Mouse (Mus musculus) hindbrain, embryonic 14.5 days (tissue): Measurements from ENCODE around the gene Wbp4. TPM values are rescaled to one million over a fixed set of nuclear protein-coding genes. Genes with fewer than 3 reads are reported as not detected.
"Not testable (repeated sequence)": the region's sequence is repeated elsewhere in the genome, so short reads cannot be mapped to it uniquely, and the experiment has no call there.

Experiments
- ATAC-seq: fragments of 200-750 bp; cut with Nextera tagmentation; 2 replicates; pipeline ENCODE4 v1.8.0; 2017; ENCODE audit warnings: moderate number of reproducible peaks, mild to moderate bottlenecking, moderate TSS enrichment, moderate library complexity; ENCODE audit not compliant: low FRiP score
- DNase-seq: peaks from one replicate; pipeline ENCODE4 v3.0.0-alpha.2; 2015; ENCODE audit warnings: low spot score
- H3K27ac ChIP-seq: fragments of 300-500 bp; sonication (generic); 2 replicates; pipeline ENCODE4 v1.5.1; 2014; ENCODE audit warnings: mild to moderate bottlenecking, moderate library complexity
- H3K27me3 ChIP-seq: fragments of 300-500 bp; sonication (generic); 2 replicates; pipeline ENCODE4 v1.6.1; 2014; ENCODE audit warnings: mild to moderate bottlenecking, low read length, mixed read lengths; ENCODE audit not compliant: control insufficient read depth, insufficient read depth
- H3K36me3 ChIP-seq: fragments of 300-500 bp; sonication (generic); replicated peaks from 2 replicates; pipeline ENCODE4 v1.6.1; 2014; ENCODE audit not compliant: control insufficient read depth, insufficient read depth
- H3K4me1 ChIP-seq: fragments of 300-500 bp; sonication (generic); replicated peaks from 2 replicates; pipeline ENCODE4 v1.6.1; 2014; ENCODE audit warnings: antibody characterized with exemption, low read length, mixed read lengths; ENCODE audit not compliant: control insufficient read depth, insufficient read depth
- H3K4me2 ChIP-seq: fragments of 300-500 bp; sonication (generic); replicated peaks from 2 replicates; pipeline ENCODE4 v1.6.1; 2014; ENCODE audit warnings: mild to moderate bottlenecking, moderate library complexity
- H3K4me3 ChIP-seq: fragments of 300-500 bp; sonication (generic); replicated peaks from 2 replicates; pipeline ENCODE4 v1.5.1; 2014; ENCODE audit warnings: mild to moderate bottlenecking, low read length
- H3K9ac ChIP-seq: fragments of 300-500 bp; sonication (generic); 2 replicates; pipeline ENCODE4 v1.6.1; 2014
- H3K9me3 ChIP-seq: fragments of 300-500 bp; sonication (generic); 2 replicates; pipeline ENCODE4 v1.6.1; 2016; ENCODE audit warnings: low read length; ENCODE audit not compliant: control insufficient read depth
- WGBS: fragments of 180-500 bp; shearing (Covaris S2); extraction: QIAGEN DNeasy Blood & Tissue Kit; methylation state at CpG from one replicate; pipeline ENCODE4 v1.1.7; 2014; 5-methylcytosine and 5-hydroxymethylcytosine counted together
- polyA plus RNA-seq: library from polyadenylated mRNA; unstranded; fragments of >200 nt; fragmentation: Nextera tagmentation; extraction: Ambion mirVana; gene quantifications from 2 replicates; pipeline ENCODE4 v1.2.1, GENCODE M21; 2014

Wbp4 gene
- polyA plus RNA-seq, 1 experiment from 2014 or later, result 40.5 TPM

DNA sequence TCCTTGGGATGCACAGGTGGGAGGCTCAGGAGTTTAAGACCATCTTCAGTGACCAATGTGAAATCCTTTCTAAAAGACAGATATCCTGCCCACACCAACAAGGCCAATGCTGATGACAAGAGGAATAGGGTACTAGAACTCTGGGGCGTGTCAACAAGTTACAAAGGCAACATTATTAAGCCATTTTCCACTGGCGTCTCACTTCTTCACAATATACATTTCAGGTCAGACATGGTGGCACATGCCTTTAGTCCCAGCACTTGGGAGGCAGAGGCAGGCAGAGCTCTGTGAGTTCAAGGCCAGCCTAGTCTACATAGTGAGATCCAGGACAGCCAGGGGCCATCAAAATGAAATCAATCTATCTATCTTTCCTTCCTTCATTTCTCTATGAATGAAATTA lies 7.9 kb downstream of the Wbp4 start:
- no peak overlapping the region for H3K4me3 ChIP-seq
- WGBS, result 94% methylated on average over 2 of the region's 2 CpGs
- H3K36me3 ChIP-seq, result peaks cover 81% of the 10 kb centered on the region
- no peak overlapping the region for H3K9ac ChIP-seq
- no peak overlapping the region for H3K4me2 ChIP-seq
- no peaks in the 10 kb centered on the region for H3K4me1 ChIP-seq
- DNase-seq (no peak), ATAC-seq (no peak)
- no peak overlapping the region for H3K27ac ChIP-seq
- no peaks in the 10 kb centered on the region for H3K27me3 ChIP-seq
- no peaks in the 10 kb centered on the region for H3K9me3 ChIP-seq

DNA sequence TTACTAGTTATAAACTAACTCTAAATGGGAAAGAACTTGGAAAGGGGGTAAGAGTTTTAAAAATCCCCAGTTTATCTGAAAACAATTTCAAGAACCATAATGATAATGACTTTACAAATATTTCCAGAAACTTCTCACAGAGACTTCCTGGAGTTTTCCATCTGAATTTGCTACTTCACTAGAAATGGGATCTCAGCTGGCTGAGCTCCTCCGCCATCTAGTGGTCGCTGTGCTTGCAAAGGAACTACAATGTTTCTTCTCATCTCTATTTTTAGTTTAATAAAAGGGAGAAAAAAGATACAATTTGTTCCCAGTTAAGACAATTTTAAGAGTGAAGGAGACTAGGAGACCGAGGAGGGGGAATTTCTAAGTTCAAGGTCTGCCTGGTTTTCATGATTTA lies 13.7 kb downstream of the Wbp4 start:
- Histone ChIP-seq H3K4me1 (no peaks in the 10 kb centered on the region), H3K36me3 (peaks cover 93% of the 10 kb centered on the region), H3K4me3 (no peak overlapping the region), H3K27me3 (no peaks in the 10 kb centered on the region), H3K9ac (no peak overlapping the region), H3K9me3 (no peaks in the 10 kb centered on the region), H3K4me2 (no peak overlapping the region), H3K27ac (no peak overlapping the region)
- ATAC-seq (no peak), DNase-seq (peak; percentile 77)
- WGBS, result 31% methylated on average over 3 of the region's 3 CpGs

DNA sequence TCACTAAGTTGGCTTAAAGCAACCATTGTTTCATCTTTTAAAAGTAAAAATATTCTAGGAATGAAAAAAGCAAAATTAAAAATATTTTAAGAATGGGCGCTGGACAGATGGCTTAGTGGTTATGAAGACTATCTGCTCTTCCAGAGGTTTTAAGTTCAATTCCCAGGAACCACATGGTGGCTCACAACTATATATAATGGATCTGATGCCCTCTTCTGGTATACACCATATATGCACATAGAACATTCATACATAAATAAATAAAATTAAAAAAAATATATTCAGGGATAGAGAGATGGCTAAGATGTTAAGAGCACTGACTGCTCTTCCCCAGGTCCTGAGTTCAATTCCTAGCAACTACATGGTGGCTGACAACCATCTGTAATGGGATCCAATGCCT lies 15.7 kb downstream of the Wbp4 start:
- no peak overlapping the region for H3K4me2 ChIP-seq
- H3K9me3 ChIP-seq, result no peaks in the 10 kb centered on the region
- DNase-seq (no peak), ATAC-seq (no peak)
- 90% methylated on average over 1 of the region's 1 CpGs for WGBS
- H3K9ac ChIP-seq, result no peak overlapping the region
- H3K4me1 ChIP-seq, result no peaks in the 10 kb centered on the region
- H3K27me3 ChIP-seq, result no peaks in the 10 kb centered on the region
- H3K4me3 ChIP-seq, result no peak overlapping the region
- no peak overlapping the region for H3K27ac ChIP-seq
- peaks cover 90% of the 10 kb centered on the region for H3K36me3 ChIP-seq

DNA sequence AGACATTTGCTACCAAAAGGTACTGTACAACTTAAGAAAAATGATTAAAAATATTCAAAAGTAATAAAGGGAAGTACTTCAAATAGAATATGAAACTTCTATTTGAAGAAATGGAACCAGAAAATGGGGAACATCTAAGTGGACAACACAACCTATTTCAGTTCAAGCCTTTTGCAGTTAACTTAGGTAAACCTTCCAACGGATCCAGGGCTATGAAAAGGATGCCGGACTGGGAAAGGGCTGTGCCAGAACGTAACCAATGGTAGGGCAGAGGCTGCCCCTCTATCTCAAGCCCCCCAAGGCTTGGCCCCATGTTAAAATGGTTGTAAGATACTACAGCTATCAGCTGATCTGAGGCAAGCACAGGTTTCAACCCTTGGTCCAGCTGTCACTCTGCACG lies 20.3 kb downstream of the Wbp4 start:
- WGBS, result 91% methylated on average over 4 of the region's 4 CpGs
- DNase-seq (no peak), ATAC-seq (no peak)
- Histone ChIP-seq H3K4me1 (no peaks in the 10 kb centered on the region), H3K4me3 (no peak overlapping the region), H3K4me2 (no peak overlapping the region), H3K27me3 (no peaks in the 10 kb centered on the region), H3K9me3 (no peaks in the 10 kb centered on the region), H3K9ac (no peak overlapping the region), H3K36me3 (peaks cover 51% of the 10 kb centered on the region), H3K27ac (no peak overlapping the region)

DNA sequence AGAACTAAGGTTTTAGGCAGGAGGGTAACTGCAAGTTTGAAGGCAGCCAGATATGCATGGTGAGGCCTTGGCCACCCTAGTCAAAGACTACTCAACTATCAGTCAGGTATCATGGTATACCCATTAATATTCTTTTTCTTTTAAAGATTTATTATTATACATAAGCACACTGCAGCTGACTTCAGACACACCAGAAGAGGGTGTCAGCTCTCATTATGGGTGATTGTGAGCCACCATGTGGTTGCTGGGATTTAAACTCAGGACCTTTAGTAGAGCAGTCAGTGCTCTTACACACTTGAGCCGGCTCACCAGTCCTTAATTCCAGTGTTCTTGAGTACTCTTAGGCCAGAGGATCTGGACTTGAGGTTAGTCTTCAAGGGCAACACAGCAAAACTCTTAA lies 20.9 kb downstream of the Wbp4 start:
- Histone ChIP-seq H3K4me1 (no peaks in the 10 kb centered on the region), H3K9ac (no peak overlapping the region), H3K36me3 (peaks cover 45% of the 10 kb centered on the region), H3K4me3 (no peak overlapping the region), H3K27me3 (no peaks in the 10 kb centered on the region), H3K9me3 (no peaks in the 10 kb centered on the region), H3K4me2 (no peak overlapping the region), H3K27ac (no peak overlapping the region)
- DNase-seq (no peak), ATAC-seq (no peak)
- WGBS, result 86% methylated on average over 1 of the region's 1 CpGs

DNA sequence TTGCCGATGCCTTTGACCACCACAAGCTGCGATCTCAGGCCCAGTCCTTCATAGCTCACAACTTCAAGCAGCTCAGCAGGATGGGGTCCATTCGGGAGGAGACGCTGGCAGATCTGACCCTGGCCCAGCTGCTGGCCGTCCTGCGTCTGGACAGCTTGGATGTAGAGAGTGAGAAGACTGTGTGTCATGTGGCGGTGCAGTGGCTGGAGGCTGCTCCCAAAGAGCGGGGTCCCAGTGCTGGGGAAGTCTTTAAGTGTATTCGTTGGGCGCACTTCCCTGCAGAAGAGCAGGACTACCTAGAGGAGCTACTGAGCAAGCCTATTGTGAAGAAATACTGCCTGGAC lies 28.8 kb downstream of the Wbp4 start:
- not testable (repeated sequence) for H3K36me3 ChIP-seq, H3K27me3 ChIP-seq, H3K4me1 ChIP-seq, H3K4me3 ChIP-seq, H3K9me3 ChIP-seq, DNase-seq, H3K27ac ChIP-seq, H3K4me2 ChIP-seq, H3K9ac ChIP-seq
- peak; percentile 22; the same call in 1 of the 2 replicates for ATAC-seq
- 98% methylated on average over 6 of the region's 10 CpGs for WGBS

DNA sequence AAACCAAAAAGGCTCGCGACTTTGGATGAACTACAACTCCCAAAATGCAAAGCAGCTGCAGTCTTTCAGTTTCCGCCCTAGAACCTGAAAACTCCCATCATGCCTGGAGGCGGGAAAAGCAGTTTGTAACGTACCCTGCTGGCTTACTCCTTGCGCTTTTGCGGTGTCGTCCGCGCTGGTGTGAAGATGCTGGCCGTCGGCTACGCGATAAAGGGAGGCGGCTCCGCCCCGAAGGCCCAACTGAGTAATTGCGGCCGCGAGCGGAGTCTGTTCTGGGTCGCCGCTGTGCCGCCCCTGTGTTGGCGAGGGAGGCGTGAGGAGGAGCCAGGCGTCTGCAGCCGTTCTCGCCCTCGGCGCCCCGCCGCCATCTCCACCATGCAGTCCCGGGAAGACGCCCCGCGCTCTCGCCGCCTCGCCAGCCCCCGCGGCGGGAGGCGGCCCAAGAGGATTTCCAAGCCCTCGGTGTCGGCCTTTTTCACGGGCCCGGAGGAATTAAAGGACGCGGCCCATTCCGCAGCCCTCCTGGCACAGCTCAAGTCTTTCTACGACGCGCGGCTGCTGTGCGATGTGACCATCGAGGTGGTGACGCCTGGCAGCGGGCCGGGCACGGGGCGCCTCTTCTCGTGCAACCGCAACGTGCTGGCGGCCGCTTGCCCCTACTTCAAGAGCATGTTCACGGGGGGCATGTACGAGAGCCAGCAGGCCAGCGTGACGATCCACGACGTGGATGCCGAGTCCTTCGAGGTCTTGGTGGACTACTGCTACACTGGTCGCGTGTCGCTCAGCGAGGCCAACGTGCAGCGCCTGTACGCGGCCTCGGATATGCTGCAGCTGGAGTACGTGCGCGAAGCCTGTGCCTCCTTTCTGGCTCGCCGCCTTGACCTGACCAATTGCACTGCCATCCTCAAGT lies 29.4 kb downstream of the Wbp4 start, which contains the start of gene Kbtbd6:
TSS of gene Kbtbd6 (plus strand) at position 155 of the 910 bp plus-strand sequence.
- peak within 1 kb of the TSS; percentile 35; the same call in 1 of the 2 replicates for H3K9ac ChIP-seq
- H3K4me2 ChIP-seq, result peak within 1 kb of the TSS; percentile 57
- under 1% methylated on average over 32 of the region's 89 CpGs for WGBS
- H3K27ac ChIP-seq, H3K27me3 ChIP-seq, H3K36me3 ChIP-seq, H3K4me1 ChIP-seq, H3K9me3 ChIP-seq: not testable (repeated sequence)
- DNase-seq (peak; percentile 94), ATAC-seq (peak; percentile 93)
- peak within 1 kb of the TSS; percentile 47 for H3K4me3 ChIP-seq

DNA sequence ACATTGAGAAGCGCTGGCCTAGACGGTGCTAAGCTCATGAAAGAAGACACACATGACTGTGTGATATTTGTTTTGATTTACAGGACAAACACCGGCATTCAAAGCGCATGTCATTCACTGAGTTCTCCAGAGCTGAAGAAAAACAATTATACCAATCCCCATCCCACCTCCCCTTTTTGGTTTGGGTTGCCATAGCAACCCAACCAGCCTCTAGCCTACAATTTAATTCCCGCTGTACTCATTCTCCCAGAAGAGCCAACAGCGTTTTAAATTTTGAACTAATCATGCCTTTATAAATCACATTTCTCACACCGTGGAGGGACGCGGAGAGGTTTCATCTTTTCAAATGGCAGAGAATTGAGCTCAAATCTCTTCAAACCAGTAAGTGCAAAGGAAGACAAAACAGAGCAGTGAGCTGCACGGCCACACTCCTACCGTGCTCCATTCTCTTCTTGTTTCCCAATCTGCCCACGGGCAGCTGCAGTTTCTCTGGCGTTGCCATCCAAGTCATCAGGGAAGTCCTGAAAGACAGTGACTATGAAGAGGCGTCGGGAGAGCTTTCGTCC lies 36.2 kb downstream of the Wbp4 start:
- peak overlapping the region; percentile 44 for H3K4me2 ChIP-seq
- H3K36me3 ChIP-seq, result no peaks in the 10 kb centered on the region
- ATAC-seq (peak; percentile 74), DNase-seq (peak; percentile 76)
- H3K9ac ChIP-seq, result peak overlapping the region; percentile 2
- no peaks in the 10 kb centered on the region for H3K27me3 ChIP-seq
- H3K9me3 ChIP-seq, result no peaks in the 10 kb centered on the region
- WGBS, result 12% methylated on average over 16 of the region's 16 CpGs
- H3K27ac ChIP-seq, result peak overlapping the region; percentile 74
- H3K4me3 ChIP-seq, result peak overlapping the region; percentile 14
- H3K4me1 ChIP-seq, result peaks cover 20% of the 10 kb centered on the region; the same call in 1 of the 2 replicates

DNA sequence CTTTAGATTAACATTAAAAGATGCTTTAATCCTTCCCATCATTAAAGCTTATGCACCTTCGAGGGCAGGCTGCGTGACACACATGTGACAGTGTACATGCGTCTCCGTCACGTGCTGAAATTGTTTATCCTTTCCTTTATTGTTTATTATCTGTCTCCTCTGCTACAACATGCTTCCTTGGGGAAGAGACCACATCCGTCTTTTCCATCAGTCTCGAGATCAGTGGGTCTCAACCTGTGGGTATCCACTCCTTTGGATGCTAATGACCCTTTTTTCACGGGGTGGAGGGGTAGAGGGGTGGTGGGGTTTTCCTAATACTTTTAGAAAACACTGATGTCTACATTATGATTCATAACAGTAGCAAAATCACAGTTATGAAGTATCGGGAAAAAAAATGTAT lies 36.7 kb downstream of the Wbp4 start:
- Histone ChIP-seq H3K36me3 (no peaks in the 10 kb centered on the region), H3K4me1 (peaks cover 20% of the 10 kb centered on the region; the same call in 1 of the 2 replicates), H3K27ac (peak overlapping the region; percentile 74), H3K27me3 (no peaks in the 10 kb centered on the region), H3K9me3 (no peaks in the 10 kb centered on the region), H3K4me2 (peak overlapping the region; percentile 44), H3K9ac (0 out of 2 replicates have a peak overlapping the region, but pooled peaks have one; percentile 2), H3K4me3 (peak overlapping the region; percentile 14; the same call in 1 of the 2 replicates)
- 65% methylated on average over 9 of the region's 9 CpGs for WGBS
- DNase-seq (no peak), ATAC-seq (peak; percentile 22)
